Mouse (Mus musculus): ENCODE data around the gene Slc16a5.
"Not testable (repeated sequence)": the region's sequence is repeated elsewhere in the genome, so short reads cannot be mapped to it uniquely, and the experiment has no call there.

The Slc16a5 gene

DNA sequence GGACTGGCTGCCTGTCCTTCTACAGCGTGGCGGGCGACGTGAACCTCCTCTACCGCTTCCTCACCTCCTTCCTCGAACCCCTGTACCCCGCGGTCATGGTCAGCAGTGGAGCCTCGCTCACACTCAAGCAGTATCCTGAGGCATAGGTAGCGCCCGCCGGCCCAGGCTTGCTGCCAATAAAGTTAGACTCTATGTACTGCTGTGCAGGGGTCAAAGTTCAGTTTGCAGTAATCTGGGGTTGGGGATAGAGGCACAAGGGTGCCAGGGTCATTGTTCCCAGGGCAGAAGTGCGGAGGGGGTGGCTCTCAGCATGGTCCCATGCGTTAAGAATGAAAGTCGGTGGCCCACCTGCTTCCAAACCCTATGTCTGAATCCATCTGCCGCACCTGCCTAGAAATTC, 14.2 kb upstream of the Slc16a5 start:
- DNase-seq, result no peak

GRCm38 (mm10) chr11:115448998-115449397, 13.3 kb upstream of the Slc16a5 start:
- DNase-seq, result no peak

- no peak for DNase-seq
Observed at GRCm38 (mm10) chr11:115450176-115450575, 12.1 kb upstream of the Slc16a5 start.

DNA sequence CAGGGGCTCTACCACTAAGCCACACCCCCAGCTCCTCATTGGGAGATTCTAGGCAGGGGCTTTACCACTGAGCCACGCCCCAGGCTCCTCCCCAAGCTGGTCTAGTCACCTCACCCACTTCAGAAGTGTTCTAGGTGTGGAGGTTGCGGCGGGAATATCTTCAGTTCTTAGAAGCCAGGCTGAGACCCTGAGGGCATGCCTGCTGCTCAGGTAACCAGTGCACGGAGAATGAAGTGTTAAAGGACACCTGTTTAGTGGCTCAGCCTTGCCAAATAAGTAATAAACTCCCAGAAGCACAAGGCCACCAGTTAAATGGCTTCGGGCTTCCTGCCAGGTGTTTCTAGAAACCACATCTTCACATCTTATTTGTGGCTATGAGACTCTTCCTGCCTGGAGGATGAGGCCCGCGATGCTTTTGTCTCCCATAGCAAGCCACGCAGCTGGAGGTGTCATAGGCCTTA, 10.5 kb upstream of the Slc16a5 start:
- peak; percentile 79 for DNase-seq

DNA sequence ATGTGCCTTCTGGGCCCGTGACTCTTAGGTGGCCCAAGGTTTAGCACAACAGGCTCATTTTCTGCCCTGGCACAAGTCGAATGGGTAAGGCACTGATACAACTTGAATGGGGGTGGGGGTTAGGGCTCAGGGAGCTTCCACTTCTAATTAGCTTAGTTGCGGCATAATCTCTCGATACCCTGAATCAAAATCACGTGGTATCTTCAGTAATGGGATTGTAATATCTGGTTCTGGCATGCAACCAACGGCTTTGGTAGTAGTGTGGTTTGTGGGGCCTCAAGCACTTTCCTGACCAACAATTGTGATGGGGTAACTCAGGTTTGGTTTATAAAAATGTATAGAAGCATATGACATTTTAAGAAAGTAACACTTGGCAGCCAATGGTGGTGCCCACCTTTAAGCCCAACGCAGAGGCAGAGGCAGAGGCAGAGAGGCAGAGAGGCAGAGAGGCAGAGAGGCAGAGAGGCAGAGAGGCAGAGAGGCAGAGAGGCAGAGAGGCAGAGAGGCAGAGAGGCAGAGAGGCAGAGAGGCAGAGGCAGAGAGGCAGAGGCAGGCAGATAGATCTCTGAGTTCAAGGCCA, 9.9 kb upstream of the Slc16a5 start:
- DNase-seq, result peak; percentile 53

DNA sequence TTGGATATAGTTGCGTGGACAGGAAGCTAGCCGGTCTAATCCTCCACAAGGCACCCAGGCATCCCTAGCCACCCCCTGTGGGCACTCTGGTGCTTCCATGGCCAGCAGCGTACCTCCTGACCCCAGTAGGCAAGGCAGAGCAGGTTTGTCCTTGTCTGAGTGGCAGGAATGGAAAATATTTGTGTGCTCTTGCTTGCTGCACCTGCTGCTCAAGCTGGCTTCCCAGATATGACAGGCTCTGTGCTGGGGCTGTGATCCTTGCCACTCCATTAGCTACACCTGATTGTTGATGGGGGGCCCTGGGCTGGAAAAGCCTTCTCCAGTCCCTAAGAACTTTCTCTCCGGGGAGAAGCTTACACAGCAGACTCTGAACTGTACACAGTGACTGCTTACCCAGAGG, 9.0 kb upstream of the Slc16a5 start:
- peak; percentile 61 for DNase-seq

GRCm38 (mm10) chr11:115454822-115455221, 7.5 kb upstream of the Slc16a5 start:
- DNase-seq, result peak; percentile 49

DNA sequence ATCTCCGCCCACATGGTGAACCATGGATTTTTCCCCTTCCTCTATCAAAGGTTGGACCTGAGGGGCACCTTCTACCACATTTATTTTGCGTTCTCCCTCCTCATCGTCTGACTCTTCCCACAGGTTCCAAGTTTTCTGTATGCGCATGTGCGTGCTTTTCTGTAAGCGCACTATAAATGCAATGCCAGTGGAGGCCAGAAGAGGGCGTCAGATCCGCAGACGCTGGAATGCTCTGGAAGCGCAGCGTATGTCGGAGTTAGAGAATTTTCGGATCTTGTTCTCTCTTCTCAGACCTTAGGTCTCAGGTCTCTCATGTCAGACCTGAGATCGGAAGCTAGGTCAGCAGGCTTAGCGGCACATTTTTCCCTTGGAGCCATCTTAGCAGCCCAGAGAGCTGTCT, 6.7 kb upstream of the Slc16a5 start:
- peak; percentile 31 for DNase-seq

GRCm38 (mm10) chr11:115456182-115456581, 6.1 kb upstream of the Slc16a5 start:
- DNase-seq, result no peak

GRCm38 (mm10) chr11:115457405-115457804, 4.9 kb upstream of the Slc16a5 start:
- peak; percentile 51 for DNase-seq

GRCm38 (mm10) chr11:115460976-115461375, 1.3 kb upstream of the Slc16a5 start:
- peak; percentile 61 for DNase-seq

- peak; percentile 72 for DNase-seq
Observed at GRCm38 (mm10) chr11:115461846-115462242, 430 bp upstream of the Slc16a5 start.

DNA sequence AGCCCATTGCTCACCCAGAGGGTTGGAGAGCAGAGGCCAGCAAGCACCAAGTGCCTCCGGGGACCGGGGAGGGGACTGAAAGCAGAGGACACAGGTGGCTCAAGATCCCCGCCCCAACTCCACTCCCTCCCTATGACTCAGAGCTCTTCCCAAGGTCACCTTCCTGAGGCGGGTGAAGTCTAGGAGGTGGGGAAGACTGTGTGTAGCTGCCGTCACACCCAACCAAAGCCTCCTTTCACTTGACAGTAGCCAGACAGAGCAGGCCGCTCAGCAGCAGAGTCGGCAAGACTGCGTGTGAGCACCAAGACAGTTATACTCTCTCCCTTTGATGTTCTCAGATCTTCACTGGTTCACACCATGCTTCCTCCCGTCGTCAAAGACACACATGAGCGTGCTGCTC, 1.1 kb downstream of the Slc16a5 start:
- peak; percentile 73 for DNase-seq

DNA sequence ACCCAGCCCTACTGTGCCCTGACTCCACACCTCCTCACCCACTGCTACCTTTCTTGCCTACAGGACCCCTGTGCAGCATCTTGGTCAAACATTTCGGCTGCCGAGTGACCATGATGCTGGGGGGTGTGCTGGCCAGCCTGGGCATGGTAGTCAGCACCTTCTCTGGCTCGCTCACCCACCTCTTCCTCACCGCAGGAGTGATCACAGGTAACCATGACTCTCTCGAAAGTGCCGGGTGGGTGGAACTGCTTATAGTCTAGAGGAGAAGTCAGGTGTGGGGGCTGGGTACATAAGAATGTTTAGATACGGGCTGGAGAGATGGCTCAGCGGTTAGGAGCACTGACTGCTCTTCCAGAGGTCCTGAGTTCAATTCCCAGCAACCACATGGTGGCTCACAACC, 2.6 kb downstream of the Slc16a5 start:
- peak; percentile 66 for DNase-seq

DNA sequence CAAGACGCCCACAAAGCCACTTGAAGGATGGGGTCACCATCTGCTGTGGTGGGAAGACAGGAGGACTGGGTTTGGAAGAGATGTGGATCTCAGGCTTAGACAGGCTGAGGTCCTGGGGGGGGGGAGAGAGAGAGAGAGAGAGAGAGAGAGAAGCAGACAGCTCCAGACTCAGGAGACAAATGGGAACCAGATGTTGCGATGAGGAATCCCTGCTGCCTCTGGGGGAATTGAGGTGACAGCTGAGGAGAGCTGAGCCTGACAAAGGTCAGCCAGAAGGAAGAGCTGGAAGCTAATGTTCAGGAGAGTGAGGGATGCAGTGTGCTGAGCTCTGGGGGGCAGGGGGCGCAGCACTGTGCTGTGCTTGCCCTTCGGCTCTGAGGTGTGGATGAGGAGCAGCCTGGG, 4.9 kb downstream of the Slc16a5 start:
- DNase-seq, result peak; percentile 22

DNA sequence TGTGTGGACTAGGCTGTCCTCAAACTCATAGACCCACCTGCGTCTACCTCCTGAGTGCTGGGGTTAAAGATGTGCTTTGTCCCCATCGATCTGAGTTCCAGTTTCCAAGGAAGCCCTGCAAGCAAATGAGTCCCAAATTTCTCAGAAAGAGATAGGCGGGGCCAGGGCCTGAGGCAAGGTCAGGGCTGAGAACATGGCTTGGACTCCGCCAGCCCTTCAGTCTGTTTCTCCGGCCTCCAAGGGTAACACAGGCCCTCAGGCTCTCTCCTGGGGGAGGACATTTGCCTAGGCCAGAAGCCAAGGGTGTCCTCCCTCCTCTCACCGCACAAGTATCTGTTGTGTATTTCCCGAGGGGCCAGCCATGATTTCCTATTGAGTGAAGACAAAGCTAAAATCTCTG, 9.9 kb downstream of the Slc16a5 start:
- DNase-seq, result no peak

DNA sequence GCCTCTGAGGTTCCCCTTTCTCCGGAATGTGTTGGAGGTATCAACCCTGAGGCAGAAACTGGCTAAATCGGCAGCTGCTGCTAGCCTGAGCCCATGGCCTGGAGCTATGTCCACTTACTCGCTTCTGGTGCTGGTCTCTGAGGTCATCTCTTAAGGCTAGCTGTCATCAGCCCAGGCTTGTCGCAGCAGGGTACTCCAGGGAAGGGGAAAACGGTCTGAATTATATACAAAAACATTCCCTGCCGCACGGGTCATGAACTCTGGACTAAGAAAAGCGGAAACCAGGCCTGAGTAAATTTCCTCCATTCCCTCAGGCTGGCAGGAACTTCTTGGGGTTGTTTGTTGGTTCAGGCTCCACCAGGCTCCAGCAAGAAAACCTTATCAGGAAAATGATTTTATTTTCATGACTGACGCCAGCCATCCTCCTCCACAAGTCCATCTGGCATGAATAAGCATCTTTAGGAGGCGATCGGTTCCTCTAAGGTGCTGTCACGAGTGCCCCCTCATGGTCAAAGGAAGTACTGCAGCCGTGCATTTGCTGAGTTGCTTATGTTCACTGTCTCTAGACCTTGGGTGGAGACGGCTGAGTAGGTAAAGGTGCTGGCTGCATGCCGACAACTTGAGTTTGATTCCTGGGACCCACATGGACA, 11.5 kb downstream of the Slc16a5 start:
- peak; percentile 97 for DNase-seq

GRCm38 (mm10) chr11:115475025-115475757, 12.9 kb downstream of the Slc16a5 start, which contains the start of gene Armc7:
Armc7 (plus strand) TSS chr11:115475667.
- DNase-seq, result peak; percentile 95

GRCm38 (mm10) chr11:115475758-115476237, 13.5 kb downstream of the Slc16a5 start:
- no peak for DNase-seq

- DNase-seq, result not testable (repeated sequence)
Observed at GRCm38 (mm10) chr11:115476630-115477029, 14.4 kb downstream of the Slc16a5 start.

DNA sequence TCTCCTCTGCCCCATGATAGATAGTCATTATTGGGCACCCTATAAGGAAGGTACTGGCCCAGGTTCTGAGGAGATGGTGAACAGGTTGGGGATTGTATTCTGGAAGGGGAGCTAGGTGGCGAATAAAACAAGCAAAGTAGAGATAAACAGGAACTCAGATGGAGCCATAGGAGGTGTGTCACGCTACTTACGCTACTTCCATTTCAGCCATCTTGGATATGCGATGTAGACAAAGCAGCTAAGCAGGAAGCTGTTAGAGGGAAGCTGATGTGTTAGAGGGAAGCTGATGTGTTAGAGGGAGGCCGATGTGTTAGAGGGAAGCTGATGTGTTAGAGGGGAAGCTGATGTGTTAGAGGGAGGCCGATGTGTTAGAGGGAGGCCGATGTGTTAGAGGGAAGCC, 15.1 kb downstream of the Slc16a5 start:
- not testable (repeated sequence) for DNase-seq

DNA sequence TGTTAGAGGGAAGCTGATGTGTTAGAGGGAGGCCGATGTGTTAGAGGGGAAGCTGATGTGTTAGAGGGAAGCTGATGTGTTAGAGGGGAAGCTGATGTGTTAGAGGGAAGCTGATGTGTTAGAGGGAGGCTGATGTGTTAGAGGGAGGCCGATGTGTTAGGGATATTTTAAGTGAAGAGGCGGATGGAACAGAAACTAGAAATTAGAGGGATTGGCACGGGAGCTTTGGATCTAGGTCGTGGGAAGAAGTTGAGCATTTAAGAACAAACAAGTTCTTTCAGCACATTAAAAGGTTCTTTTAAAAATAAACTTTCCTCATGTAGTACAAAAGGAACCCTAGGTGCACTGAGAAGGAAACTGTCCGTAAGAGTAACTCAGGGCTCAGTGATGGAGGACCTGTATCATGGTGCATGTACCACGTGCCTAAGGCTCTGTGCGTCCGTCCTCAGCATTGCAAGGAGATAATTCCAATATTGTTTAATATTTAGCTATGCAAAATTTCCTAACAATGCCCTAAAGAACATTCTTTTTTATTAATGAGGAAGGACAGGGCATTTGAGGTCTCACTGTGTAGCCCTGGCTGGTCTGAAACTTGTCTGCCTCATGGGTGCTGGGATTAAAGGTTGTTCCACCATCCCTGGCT, 16.1 kb downstream of the Slc16a5 start:
- no peak for DNase-seq

DNA sequence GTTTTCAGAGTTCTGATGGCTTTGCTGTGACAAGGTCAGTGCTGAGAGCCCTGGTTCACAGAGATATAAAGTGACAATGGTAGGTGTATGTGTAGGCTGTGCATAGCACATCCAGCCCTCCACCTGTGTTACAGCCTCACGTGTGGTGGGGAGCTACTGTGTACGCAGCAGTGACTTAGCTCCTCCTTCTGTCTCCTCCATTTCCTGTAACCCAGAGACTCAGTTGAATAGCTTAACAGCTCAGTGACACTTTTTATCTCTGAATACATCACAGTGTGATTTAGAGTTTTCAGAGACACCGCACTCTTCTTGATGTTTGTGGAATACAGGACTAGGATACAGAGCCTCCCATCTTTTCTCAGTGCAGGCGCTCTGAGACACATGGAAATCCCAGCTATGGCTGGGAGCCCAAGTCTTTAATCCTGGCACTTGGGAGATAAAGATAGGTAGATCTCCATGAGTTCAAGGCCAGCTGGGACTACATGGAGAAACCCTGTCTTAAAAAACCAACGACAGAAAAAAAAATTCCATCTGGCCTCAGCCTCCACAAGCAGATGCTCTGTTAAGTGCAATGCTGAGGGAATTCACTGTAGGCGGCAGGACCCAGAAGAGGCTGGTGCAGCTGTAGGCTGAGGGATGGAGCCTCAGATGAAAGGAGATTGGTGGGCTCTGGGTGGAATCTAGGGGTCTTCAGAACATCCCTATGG, 19.4 kb downstream of the Slc16a5 start:
- DNase-seq, result peak; percentile 62
